ENCODE assay signal across 10 mouse cellular contexts in the genomic region with DNA sequence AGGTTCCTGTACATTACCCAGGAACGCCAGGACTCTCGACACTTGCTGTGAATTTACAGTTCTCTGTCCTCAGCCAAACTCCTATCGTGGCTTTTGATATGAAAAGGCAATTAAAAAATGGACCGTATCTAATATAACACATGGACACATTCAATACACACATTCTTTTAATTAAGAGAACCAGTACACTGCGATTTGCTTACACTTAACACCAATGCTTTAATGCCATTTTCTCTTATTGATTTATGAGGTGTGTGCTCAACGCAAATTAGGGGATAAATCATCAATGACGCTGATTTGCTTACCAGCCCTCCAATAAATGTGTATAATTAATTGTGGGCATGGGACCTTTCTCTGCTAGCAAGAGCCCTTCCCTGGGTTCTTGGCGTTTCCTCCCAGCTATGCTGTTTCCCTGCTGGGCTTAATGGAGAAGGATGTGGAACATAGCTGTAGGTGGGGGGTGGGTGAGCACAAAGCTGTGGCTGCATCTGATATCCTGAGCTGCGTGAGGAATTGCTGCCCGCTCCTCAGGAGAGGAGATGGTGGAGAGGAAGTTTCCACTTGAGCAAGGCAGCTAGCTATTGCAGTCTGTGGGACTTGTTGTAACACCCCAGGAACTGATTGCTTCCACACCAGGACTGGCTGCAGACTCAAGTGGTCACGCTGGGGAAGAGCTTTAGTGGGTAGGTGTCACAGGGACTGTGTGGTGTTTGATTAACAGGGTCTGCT.
DNase-seq lines count a peak whose midpoint lies in the region; ATAC-seq lines count a peak whose summit lies in the region.
"Had no signal": no experiment of that assay in that cellular context is flagged by ENCODE, and none has a peak within 500 bp of the region (broad histone marks: within the 10 kb centered on the region; RNA-seq: fewer than 3 reads in every experiment).

No protein-coding gene starts in this region.

- H3K9me3 ChIP-seq in embryonic facial prominence, embryonic 14.5 days (ENCODE audit: control insufficient read depth, low read length), result no peaks in the 10 kb centered on the region

- peaks cover 17% of the 10 kb centered on the region for H3K4me1 ChIP-seq in embryonic facial prominence, embryonic 14.5 days (ENCODE audit: control insufficient read depth, insufficient read depth, low read length)

- no peak overlapping the region for H3K4me2 ChIP-seq in embryonic facial prominence, embryonic 14.5 days (ENCODE audit: low read depth, low read length)

- H3K36me3 ChIP-seq in embryonic facial prominence, embryonic 14.5 days (ENCODE audit: control insufficient read depth, insufficient read depth, low read length), result no peaks in the 10 kb centered on the region

- no peak overlapping the region for H3K27ac ChIP-seq in embryonic facial prominence, embryonic 14.5 days (replicated peaks; ENCODE audit: low read depth, low read length)
- H3K27ac ChIP-seq: macrophage had no signal

- no peak for ATAC-seq in embryonic facial prominence, embryonic 14.5 days (ENCODE audit: low read depth)
- ATAC-seq in CD4-positive, CD25-positive, alpha-beta regulatory T cell, adult 4 months, result no peak
- no peak for ATAC-seq in megakaryocyte-erythroid progenitor cell, adult 5-6 weeks (replicated peaks; ENCODE audit: low FRiP score, low TSS enrichment, poor library complexity, severe bottlenecking)

- H3K27me3 ChIP-seq in embryonic facial prominence, embryonic 14.5 days (replicated peaks; ENCODE audit: control insufficient read depth, insufficient read depth, low read length), result no peaks in the 10 kb centered on the region

- 50% methylated on average over 11 of the region's 11 CpGs for WGBS in embryonic facial prominence, embryonic 14.5 days

- no peak overlapping the region for H3K9ac ChIP-seq in embryonic facial prominence, embryonic 14.5 days (ENCODE audit: low read depth, low read length)

- no peak overlapping the region for H3K4me3 ChIP-seq in embryonic facial prominence, embryonic 14.5 days (ENCODE audit: low read depth, low read length)

- peak; percentile 15 for DNase-seq in kidney, adult 18-20 months
- no peak for DNase-seq in kidney, adult 11 months
- DNase-seq in embryonic facial prominence, embryonic 14.5 days (ENCODE audit: low spot score), result peak; percentile 49
- DNase-seq in hindlimb bud, embryonic 11.5 days (ENCODE audit: extremely low spot score, low read depth, low spot score), result peak; percentile 85
- peak; percentile 35 for DNase-seq in lung, postnatal 25 days (ENCODE audit: low spot score)
- no peak for DNase-seq in right cerebral cortex, adult 2 months (ENCODE audit: low spot score in 2 of 2)
- DNase-seq: thymus, postnatal 36 days had no signal

Comparison
In these comparisons a context has a peak if more than half of its experiments do, and no peak if none do; other contexts are left out.
1. DNase-seq: peak in kidney, adult 18-20 months (single experiment), embryonic facial prominence, embryonic 14.5 days (single experiment), hindlimb bud, embryonic 11.5 days (single experiment) and lung, postnatal 25 days (single experiment); none in kidney, adult 11 months (single experiment) and right cerebral cortex, adult 2 months (0 of 2).